Mouse (Mus musculus) bone marrow, adult 2 months (tissue): ENCODE measurements around the gene Oog4. TPM values are rescaled to one million over a fixed set of nuclear protein-coding genes. Genes with fewer than 3 reads are reported as not detected.
A peak's percentile ranks its signal among the peaks of the same experiment; 100 is the strongest.
"Not testable (repeated sequence)": the region's sequence is repeated elsewhere in the genome, so short reads cannot be mapped to it uniquely, and the experiment has no call there.

Experiments
- H3K27ac ChIP-seq: fragments of 200-500 bp; 2 replicates; pipeline ENCODE4 v1.5.1; 2012; ENCODE audit warnings: low read depth, mild to moderate bottlenecking, control low read depth, inconsistent platforms, low read length; ENCODE audit not compliant: control insufficient read depth, poor library complexity, insufficient read depth
- H3K4me1 ChIP-seq: fragments of 200-500 bp; 2 replicates; pipeline ENCODE4 v1.6.1; 2011; ENCODE audit warnings: low read length; ENCODE audit not compliant: control insufficient read depth, insufficient read depth
- H3K4me3 ChIP-seq: fragments of 200-500 bp; replicated peaks from 2 replicates; pipeline ENCODE3; 2011; ENCODE audit warnings: mild to moderate bottlenecking, low read depth, low read length, control low read depth; ENCODE audit not compliant: control insufficient read depth
- CTCF ChIP-seq: fragments of 200-500 bp; IDR thresholded peaks from 2 replicates; pipeline ENCODE4 v1.5.1; 2011; ENCODE audit warnings: low read length, control low read depth; ENCODE audit not compliant: control insufficient read depth, insufficient read depth
- POLR2A ChIP-seq: fragments of 200-500 bp; IDR thresholded peaks from 2 replicates; pipeline ENCODE4 v1.6.1; 2011; ENCODE audit warnings: low read depth, mild to moderate bottlenecking, control low read depth, low read length, borderline replicate concordance; ENCODE audit not compliant: control insufficient read depth
- WGBS: fragments of 180-500 bp; shearing (Covaris S2); methylation state at CpG from one replicate; pipeline ENCODE4 v1.1.7; 2018; 5-methylcytosine and 5-hydroxymethylcytosine counted together
- polyA plus RNA-seq: library from polyadenylated mRNA; stranded (reverse); fragments of >200 nt; gene quantifications from 2 replicates; pipeline ENCODE4 v1.2.4, GENCODE M21; 2011; ENCODE audit warnings: low replicate concordance; ENCODE audit not compliant: missing spikeins, insufficient read depth, insufficient read length

The Oog4 gene
- polyA plus RNA-seq, result not detected in 2 replicates

DNA sequence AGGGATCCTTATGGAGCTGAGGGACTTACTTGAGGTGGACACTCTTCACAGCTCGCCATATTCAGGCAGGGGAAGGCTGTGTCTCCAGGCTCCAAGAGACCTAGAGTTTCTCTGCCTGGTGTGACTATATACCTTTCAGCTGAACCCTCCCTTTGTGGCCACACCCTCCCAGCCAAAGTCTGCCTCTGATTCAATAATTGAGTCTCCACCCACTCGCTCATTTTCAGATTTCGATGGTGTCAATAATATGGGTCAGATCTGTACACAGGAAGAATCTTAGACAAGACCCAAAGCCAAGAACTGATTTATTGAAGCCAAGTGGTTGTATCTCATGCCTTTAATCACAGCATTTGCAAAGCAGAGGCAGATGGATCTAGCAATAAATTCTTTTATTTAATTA lies at the start of gene Oog4:
Gene Oog4 (minus strand): TSS at position 101 of the 400 bp plus-strand sequence.
- WGBS, result 79% methylated on average over 3 of the region's 3 CpGs
- H3K4me1 ChIP-seq, result no peaks in the 10 kb centered on the region
- no peak within 1 kb of the TSS for H3K27ac ChIP-seq
- TF ChIP-seq CTCF (no peak), POLR2A (no peak)
- H3K4me3 ChIP-seq, result no peak within 1 kb of the TSS

DNA sequence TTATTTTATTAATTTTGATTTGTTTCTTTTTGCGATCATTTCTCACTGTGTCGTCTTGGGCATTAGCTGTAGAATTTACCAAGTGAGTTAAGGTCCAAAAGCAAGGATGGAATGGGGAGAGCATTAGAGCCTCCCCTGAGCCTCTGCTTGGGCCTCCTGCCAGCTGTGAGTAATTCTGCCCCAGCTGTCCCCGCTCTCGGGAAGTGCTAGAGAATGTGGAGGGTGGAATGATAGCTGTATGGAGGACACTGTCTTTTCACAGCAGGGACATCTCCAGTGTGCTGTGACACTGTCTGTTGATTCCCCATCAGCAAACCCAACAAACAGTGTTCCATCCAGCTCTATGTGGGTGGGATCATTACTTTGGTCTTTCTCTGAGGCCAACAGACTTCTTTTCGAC lies 23.4 kb downstream of the Oog4 start:
- not testable (repeated sequence) for H3K27ac ChIP-seq, H3K4me1 ChIP-seq, H3K4me3 ChIP-seq
- 75% methylated on average over 5 of the region's 5 CpGs for WGBS

DNA sequence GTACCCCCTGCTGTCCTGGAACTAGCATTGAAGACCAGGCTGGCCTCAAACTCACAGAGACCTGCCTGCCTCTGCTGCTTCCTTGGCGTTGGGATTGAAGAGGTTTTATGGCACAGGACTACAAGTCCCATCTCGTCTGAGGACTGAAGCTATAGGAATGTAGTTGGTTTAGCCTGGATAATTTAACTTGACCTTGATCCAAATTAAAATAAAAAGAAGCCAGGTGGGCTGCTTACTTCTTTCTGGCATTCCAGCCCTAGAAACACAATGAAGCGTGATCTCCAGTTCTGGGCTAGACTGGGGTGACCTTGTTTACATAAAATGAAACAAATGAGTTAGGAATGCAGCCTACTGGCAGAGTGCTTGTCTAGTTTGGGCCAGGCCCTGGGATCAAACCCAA lies 36.0 kb downstream of the Oog4 start:
- 89% methylated on average over 3 of the region's 3 CpGs for WGBS
- TF ChIP-seq POLR2A (no peak), CTCF (no peak)
- no peaks in the 10 kb centered on the region; the same call in 1 of the 2 replicates for H3K4me1 ChIP-seq
- no peak overlapping the region for H3K4me3 ChIP-seq
- H3K27ac ChIP-seq, result no peak overlapping the region

DNA sequence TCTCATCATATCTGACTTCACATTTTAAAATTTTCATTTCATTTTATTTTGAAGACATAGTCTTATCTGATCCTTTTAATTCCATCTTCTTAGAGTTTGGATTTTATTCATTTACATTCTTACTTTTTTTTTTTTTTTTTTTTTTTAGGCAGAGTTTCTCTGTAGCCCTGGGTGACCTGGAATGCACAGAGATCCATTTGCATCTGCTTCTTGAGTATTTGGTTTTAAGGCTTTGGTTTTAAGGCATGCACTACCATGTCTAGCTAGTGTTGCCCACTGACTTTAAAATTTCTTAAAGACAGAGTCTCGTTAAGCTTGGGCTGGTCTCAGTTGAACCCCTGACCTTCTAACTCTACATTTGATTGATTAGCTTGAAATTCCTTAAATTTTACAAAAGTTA lies 36.5 kb downstream of the Oog4 start:
- TF ChIP-seq CTCF (no peak), POLR2A (no peak)
- 93% methylated on average over 1 of the region's 1 CpGs for WGBS
- Histone ChIP-seq H3K27ac (no peak overlapping the region), H3K4me3 (no peak overlapping the region), H3K4me1 (no peaks in the 10 kb centered on the region; the same call in 1 of the 2 replicates)

DNA sequence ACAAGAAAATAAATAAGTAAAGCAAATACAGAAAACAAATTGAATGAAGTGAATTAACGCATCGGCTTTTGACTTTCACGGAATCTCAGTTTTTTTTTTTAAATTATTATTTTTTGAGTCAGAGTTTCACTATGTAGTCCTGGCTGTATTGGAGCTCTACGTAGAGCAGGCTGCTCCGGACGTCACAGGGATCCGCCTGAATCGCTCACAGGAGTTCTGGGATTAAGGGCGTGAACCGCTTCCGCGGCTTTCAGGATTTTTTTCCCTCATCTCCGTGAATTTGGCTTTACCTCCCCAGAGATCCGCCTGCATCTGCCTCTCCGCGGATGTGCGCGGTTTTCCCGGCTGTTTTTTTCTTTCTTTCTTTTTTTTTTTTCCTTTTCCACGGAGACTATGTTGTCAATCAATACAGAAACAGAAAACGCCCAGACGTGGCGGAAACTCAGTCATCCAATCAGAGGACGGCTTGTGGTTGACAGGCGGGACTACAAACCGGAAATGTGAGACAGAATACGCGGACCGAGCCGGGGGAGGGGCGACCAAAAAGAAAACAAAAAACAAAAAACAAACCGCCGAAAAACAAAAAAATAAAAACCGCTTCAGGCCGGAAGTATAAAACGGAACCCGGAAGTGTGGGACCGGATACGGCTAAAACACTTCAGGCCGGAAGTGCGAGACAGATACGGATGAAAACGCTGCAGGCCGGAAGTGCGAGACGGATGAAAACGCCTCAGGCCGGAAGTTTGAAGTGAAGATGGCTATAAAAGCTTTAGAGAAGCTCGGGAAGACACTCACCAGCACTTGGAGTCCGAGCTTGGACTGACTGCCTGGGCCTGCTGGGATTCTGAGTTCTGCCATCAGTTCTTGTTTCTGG lies 37.7 kb downstream of the Oog4 start, which contains the start of gene Pramef8:
Gene Pramef8 (plus strand): TSS at position 208 of the 874 bp plus-strand sequence.
- H3K27ac ChIP-seq, result peak within 1 kb of the TSS; percentile 80
- peak within 1 kb of the TSS; percentile 80 for H3K4me3 ChIP-seq
- H3K4me1 ChIP-seq, result no peaks in the 10 kb centered on the region; the same call in 1 of the 2 replicates
- WGBS, result under 1% methylated on average over 50 of the region's 50 CpGs
- TF ChIP-seq POLR2A, result no peak

DNA sequence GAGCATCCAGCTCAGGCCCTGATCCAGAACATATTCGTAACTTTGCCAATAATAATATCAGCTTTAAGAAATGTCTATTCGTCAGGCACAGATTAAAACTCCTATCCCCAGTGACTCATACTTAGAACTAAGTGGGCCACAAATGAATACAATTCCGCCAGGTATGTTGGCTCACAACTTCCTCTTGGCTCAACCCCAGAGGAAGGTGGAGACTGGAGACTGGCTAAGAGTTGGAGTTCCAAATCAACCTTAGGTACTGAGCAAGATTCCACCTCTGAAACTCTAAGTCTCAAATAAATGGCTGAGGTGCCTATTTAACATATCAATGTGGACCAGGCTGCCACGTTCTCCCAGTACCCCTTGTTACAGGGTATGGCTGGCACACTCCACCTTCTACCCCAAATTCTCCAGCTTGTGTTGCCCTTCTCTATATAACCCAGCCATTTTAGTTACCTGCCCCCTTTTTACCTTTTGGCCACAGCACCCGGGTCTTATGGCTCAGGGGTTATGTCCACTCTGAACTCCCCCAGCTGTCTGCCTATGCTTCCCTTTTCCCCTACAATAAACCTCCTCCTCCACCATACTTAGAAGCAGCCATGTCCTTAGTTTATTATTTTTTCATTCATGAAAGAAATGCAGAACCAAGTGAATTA lies 38.4 kb downstream of the Oog4 start:
- no peak overlapping the region for H3K4me3 ChIP-seq
- H3K4me1 ChIP-seq, result no peaks in the 10 kb centered on the region; the same call in 1 of the 2 replicates
- TF ChIP-seq POLR2A (no peak), CTCF (no peak)
- 68% methylated on average over 5 of the region's 5 CpGs for WGBS
- no peak overlapping the region for H3K27ac ChIP-seq

DNA sequence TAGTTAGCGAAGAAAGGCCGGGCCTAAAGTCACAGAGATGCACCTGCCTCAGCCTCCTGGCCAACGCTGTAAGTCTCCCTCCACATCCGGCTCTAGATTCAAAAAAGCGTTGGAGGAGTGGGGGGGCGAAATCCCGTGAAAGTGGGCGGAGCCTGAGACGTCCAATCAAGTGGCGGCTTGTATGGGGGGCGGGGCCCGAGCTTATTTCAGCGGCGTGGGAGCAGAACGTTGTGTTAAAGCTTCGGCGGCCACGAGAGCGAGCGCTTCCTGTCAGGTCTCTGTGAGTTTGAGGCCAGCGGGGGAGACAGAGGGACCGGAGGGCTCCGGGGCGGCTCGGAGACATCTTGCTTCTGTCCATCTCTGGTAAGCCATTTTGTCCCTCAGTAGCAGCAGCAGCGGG lies 55.9 kb downstream of the Oog4 start, which contains the start of gene Pramel1:
Gene Pramel1 (plus strand): TSS at position 248 of the 400 bp plus-strand sequence.
- WGBS, result 78% methylated on average over 26 of the region's 26 CpGs
- Histone ChIP-seq H3K4me3 (no peak within 1 kb of the TSS), H3K27ac (no peak within 1 kb of the TSS), H3K4me1 (no peaks in the 10 kb centered on the region)
- TF ChIP-seq POLR2A (no peak), CTCF (no peak)

DNA sequence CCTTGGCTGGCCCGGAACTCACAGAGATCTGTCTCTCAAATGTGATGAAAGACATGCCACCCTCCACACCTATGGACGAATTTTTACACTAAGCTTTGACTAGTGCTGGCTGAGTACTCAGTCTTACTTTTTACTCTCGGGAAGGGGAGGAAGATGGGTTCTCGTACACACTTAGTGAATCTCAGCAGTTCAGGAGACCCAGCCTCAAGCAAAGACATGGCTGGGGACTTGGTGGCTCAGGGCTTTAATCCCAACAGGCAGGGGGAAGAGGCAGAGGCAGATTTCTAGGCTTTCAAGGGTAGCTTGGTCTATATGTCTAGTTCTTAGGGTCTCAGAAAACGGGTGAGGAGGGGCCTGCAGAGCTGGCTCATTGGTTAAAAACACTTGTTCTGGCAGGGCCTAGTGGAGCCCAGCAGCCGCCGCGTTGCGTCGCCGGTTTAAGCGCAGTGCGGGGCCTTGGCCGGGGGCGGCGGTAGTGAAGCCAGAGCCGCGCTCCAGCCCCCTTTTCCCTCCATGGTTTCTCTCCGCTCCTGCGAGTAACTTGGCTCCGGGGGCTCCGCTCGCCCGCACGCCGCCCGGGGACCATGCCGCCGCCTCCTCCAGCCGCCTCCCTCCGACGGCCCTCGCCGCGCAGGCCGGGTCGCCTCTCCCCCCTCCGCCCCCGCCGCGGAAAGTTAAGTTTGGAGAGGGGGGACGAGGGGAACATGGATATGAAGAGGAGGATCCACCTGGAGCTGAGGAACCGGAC lies 61.0 kb downstream of the Oog4 start:
- TF ChIP-seq CTCF, result no peak
- TF ChIP-seq POLR2A, result no peak
- WGBS, result 6% methylated on average over 42 of the region's 43 CpGs
- Histone ChIP-seq H3K4me1 (no peaks in the 10 kb centered on the region), H3K27ac (no peak overlapping the region), H3K4me3 (no peak overlapping the region)

Other genes starting within 250 kb of the Oog4 start
- gene Prdm2, start 237.3 kb downstream of the Oog4 start, polyA plus RNA-seq, result 7.9 and 17.7 TPM in 2 replicates
- gene Pdpn, start 150.8 kb downstream of the Oog4 start, polyA plus RNA-seq, result 14.1 TPM in 1 of 2 replicates, not detected in the other
- not detected in 2 replicates for gene Lrrc38, start 100.6 kb downstream of the Oog4 start, polyA plus RNA-seq
- not detected in 2 replicates for gene Pramel1, start 55.9 kb downstream of the Oog4 start, polyA plus RNA-seq
- 3.4 and 4.3 TPM in 2 replicates for gene Pramef8, start 37.9 kb downstream of the Oog4 start, polyA plus RNA-seq
- gene Gm13043, start 61.0 kb upstream of the Oog4 start, polyA plus RNA-seq, result not detected in 2 replicates
- not detected in 2 replicates for gene Gm13040, start 85.6 kb upstream of the Oog4 start, polyA plus RNA-seq
- gene BC080695, start 101.4 kb upstream of the Oog4 start, polyA plus RNA-seq, result not detected in 2 replicates
- gene Gm13057, start 101.4 kb upstream of the Oog4 start, polyA plus RNA-seq, result not detected in 2 replicates
- gene Gm13083, start 164.7 kb upstream of the Oog4 start, polyA plus RNA-seq, result not detected in 2 replicates
- gene Gm13088, start 206.9 kb upstream of the Oog4 start, polyA plus RNA-seq, result not detected in 2 replicates